Mouse (Mus musculus) naive thymus-derived CD4-positive, alpha-beta T cell, adult 2 months (primary cell): ENCODE measurements around the gene Dcdc2b.

ENCODE experiments used
- DNase-seq: peaks from one replicate; pipeline ENCODE4 v3.0.0-alpha.2; 2011; ENCODE audit warnings: low read depth

The Dcdc2b gene

DNA sequence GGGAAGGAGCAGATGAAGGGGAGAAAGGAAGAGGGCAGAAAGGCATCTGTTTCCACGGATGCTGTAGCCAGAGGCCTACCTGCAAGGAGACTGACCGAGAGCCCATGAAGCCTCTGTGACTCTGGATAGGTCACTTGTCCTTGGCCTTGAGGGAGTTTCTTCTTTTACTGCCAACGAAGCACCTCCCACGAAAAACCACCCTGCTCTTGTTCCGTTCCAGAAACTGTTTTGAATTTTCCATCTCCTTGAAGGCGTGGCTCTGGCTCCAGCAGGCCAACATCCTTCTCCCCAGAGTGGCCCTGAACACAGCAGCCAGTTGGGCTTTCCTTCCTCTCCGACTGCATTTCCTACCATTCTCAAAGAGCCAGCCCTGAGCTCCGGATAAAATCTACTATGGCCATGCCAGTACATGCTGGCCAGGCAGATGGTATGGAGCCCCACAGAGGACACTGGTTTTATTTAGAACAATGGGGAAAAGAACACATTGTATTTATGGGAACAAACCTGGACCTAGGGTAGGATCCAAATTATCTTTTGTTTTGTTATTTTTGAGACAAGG is 7.3 kb upstream of the Dcdc2b start:
- no peak for DNase-seq

DNA sequence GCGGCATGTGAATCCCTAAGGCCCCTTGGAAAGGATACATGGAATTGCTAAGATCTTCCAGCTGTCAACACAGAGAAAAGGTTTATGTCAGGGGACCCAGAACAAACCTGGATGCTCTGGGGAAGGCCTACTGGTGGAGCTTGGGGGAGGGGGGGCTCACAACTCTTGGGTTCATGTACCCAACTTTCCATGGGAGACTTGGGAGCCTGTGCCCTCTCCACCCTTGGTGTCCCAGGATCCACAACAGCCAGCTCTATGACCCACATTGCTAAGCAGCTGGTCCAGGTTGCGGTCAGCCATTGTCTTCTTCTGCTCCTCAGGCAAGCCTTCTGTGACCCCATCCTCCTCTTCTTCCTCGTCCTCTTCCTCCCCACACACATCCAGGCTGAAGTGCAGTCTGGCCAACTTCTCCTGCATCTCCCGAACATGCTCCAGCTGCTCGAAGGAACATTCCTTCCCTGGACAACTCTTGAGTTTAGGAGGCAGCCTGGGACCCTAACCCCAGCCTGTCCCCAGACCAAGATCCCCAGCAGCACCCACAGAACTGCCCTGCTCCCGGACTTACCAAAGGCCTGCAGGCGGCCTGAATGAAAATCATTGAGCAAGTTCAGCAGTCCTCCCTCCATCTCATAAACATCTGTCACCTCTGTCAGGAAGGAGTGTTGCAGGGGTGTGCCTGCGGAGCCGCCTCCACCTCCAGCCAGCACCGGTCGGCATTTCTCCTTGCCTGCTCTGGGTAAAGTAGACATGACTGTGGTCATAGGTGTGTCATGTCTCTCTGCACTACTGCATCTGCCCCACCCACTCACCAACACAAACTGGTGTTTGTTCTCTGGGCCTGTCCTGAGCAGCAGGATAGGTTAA is 6.6 kb upstream of the Dcdc2b start:
- no peak for DNase-seq

DNA sequence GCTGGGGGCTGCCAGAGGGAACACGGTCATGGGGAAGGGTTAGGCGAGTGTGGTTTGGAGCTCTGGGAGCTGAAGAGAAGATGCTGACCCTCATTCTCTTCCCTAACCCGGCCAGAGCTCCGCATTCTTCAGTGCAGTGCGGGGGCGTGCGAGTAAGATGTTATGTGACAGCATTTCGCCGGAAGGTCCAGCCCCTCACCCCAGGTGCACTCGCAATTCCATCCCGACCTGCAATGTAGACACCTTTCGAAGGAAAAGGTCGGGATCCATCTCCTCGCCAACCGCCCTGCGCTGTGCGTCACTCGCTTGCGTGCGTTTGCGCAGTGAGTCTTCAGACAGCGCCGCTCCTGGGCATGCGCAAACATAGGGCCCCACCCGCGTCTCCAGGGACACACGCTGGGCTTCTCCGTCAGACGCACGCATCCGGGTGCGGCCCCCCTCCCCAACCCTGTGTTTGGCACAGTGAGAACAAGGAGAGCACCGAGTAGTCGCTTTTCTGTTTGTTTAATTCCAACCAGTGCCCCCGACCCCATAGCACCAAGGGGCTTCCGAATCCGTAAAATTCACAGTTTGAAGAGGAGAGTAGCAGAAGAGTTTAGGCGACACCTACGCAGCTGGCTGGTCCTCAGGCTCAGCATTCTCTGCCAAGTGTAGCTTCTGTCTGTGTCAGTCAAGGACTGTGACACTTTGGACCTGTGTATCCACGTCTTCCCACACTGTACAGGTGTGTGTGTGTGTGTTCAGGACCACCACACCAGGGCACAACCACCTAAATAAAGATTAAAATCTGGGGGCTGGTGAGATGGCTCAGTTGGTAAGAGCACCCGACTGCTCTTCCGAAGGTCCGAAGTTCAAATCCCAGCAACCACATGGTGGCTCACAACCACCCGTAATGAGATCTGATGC is 5.0 kb upstream of the Dcdc2b start, which contains the start of gene Iqcc:
TSS of gene Iqcc (minus strand) at position 314 of the 906 bp plus-strand sequence.
- peak; percentile 96 for DNase-seq

DNA sequence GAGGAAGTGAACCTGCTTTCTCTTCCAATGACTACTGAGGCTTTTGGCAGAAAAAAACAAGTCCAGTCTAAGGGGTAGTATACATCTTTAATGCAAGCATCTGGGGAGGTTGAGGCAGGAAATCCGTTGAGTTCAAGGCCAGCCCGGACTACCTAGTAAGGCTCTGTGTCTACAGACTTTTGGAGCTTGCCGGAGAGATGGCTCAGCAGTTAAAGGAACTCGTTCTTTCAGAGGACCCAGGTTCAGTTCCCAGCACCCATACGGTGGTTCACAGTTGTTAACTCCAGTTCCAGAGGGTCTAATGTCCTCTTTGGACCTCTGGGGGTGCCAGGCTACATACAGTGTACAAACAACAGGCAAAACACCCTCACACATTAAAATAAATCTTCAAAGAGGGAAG is 4.0 kb upstream of the Dcdc2b start:
- no peak for DNase-seq

DNA sequence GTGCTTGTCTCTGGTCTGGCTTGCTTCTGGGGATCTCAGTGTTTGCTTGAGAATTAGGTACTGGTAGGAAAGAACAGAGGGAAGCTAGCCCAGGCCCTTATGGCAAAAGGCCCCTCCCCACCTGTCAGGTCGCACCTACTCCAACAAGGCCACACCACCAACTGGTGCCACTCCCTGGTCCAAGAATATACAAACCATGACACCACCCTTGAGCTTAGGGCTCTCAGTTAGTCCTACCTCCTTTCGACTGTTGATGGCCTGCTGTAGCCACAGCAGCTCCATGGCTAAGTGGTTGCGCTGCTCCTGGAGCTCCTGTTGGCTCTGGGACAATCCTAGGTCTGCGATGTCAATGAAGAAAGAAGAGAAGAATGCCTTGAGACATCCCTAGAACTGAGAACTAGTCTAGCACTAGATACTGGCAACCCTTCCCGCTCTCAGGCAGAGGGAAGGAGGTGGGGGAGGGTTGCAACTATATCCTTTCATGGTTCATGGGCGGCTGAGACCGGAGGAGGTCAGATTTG is 3.1 kb upstream of the Dcdc2b start:
- no peak for DNase-seq

DNA sequence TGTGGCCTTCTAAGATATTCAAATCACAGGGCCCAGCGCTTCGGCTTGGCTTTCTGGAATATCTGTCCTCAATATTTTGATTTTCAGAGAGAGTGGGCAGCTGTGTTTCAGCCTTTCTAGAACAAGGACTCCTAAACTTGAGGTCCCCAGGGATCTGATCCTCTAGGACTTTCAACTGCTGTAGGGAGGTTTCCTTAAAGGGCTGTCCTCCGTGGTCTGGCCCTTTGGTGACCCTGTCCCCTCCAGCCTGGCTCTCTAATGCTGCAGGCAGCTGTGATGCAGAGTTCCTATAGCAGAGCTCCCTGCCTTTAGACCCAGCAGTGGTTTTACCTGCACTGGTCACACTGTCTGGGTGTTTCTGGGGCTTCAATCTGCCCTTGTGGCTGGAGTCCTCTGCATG is 2.6 kb upstream of the Dcdc2b start:
- DNase-seq: no peak

DNA sequence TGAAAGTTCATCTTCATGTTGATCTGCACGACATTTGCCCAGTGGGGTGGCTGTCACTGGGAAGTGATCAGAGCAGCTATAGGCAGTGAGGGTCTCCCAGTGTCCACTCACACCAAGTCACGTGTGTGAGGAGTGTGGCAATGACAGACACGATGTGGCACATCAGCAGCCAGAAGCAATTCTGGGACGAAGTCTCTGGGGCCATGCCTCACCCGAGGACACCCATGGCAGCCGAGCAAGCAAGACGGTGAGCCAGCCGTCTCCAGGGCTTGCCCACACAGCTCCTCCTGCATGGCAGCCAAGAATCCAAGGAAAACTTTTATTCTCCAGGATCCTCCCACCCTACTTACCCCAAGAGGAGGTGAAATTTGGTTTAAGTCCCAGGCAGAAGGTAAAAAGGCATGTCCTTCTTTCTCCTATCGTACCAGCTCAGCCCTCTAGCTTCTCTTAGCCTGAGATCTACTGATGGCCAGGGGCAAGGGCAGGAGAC is 1.8 kb upstream of the Dcdc2b start:
- no peak for DNase-seq

DNA sequence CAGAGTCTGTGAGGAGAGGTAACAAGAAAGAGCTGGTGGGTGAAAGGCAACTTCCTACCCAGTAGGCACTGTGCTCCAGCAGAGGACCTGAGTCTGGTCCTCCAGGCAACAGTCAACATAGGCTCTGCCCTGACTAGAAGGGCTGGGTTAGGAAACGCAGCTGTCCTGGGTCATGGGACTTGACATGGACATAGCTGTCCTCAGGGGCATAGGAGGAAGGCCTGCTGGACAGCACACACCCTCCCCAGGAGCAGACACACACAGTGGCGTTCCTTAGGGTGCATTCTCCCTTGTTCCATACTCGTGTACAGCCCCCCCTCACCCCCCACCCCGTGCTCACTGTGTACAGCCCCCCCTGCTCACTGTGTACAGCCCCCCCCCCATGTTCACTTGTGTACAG is 3.6 kb downstream of the Dcdc2b start:
- no peak for DNase-seq

DNA sequence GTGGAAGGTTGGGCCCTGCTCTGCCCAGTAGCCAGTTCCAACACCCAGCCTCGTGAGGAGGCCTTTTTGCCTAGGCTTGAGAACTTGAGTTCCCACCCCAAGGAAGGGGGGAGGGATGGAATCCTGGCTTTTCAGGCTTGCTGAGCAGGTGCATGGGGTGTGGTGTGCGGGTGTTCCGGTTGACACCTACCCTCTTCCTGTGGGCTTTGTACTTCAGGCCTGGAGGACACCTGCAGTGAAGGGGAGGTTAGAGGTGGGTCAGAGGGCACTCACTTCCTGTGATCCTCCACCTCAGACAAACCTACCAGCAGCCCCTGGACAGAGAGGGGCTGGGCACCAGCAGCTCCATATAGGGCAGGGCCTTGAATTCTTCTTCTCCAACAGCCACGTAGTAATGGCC is 4.0 kb downstream of the Dcdc2b start:
- DNase-seq: peak; percentile 61

DNA sequence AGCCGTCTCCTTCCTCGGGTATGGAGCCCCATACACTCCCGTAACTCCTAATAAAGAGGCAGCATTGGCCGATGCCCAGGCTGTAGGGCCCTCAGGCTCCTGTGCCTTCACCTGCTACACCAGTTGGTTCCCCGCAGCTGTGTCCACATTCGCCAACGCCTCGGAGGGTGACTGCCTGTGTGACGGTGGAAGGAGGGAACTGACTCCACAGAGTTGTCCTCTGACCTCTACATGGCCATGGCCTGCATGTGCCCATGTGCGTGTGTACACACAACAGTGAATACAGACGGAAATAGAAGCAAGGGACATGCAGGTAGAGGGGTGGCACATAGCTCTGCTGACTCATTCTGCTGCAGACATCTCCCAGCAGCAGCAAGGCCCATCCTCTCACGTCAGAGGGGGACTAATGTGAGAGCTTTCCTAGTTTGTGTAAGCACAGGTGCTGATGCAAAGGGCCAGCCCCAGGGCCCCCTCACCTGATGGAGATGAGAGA is 4.9 kb downstream of the Dcdc2b start:
- no peak for DNase-seq

DNA sequence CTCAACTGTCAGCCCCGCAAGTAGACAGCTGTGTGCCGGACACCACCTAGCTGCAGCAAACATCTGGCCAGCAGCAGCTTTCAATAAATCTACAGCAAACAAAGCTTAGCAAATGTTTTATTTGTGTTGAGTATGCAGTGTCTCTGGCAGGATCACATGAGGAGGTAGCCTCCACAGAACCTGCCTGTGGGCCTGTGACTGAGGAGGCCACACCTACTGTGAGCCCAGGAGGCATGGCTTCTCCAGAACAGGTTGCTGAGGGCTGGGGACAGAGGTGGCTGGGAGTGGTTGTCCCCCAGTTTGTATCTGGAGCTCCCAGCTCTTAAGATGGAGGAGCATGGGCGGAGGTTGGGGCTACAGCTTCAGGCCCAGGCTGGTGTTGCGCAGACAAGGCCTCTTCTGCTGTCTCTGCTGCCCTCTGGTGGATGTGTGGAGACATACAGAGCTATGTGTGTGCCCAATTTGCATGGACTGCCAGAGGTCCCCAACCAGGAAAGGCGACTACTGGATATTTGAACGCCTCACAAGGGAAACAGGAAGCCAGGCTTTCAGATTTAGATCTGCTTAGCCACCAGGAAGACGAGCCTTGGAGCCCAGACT is 5.5 kb downstream of the Dcdc2b start:
- peak; percentile 92 for DNase-seq

DNA sequence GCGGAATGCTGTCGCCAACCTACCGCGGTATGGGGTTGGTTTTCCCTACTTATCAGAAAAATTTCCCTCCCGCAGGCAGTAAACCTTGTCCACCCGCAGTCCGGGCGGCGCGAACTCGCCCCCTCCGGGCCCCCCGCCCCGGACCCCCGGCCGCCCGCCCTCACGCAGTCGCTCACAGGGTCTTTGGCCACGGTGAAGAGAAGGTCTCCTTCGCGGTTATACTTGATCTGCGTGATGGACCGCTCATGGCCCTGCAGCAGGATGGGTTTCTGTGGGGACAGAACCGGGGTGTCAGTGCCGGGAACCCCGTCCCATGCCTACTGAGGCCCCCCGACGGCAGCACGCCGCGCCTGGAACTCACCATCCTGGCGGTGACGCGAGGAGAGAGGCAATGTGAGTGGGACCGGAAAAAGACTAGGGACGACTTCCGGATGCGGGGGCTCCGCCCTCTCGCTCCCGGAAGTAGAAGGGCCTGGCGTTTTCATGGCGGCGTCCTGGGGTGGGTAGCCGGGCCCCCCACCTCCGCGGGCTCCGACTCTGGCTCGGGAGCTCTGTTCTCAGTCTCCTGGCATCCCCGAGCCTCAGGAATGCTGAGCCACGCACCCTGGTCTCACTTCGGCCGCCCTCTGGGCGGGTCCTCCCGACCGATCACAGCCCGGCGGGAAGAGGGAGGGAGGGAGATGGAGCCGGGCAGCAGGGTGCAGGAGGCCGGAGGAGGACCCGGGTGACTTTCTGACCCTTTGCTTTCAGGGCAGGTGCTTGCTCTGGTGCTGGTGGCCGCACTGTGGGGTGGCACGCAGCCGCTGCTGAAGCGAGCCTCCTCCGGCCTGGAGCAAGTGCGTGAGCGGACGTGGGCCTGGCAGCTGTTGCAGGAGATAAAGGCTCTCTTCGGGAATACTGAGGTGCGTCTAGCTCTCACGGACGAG is 13.6 kb downstream of the Dcdc2b start, which contains the start of the genes Eif3i and Tmem234:
TSS of gene Eif3i (minus strand) at position 416 of the 926 bp plus-strand sequence.
TSS of gene Tmem234 (plus strand) at position 436 of the 926 bp plus-strand sequence.
- peak; percentile 88 for DNase-seq

DNA sequence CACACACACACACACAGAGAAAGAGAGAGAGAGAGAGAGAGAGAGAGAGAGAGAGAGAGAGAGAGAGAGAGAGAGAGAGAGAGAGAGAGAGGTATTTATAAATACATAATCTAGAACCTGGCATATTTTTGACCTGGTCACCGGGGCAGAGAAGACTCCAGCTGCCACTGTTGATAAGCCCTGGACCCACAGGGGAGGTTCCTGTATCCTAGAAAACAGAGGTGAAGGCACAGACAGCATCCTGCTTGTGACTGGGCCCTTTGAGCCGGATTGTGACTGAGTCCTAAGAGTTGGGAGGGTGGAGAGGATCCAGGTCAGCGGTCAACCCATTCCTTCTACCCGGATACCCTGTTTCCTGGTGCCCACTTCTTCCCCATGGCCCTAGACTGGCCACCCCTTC is 25.2 kb downstream of the Dcdc2b start:
- no peak for DNase-seq

DNA sequence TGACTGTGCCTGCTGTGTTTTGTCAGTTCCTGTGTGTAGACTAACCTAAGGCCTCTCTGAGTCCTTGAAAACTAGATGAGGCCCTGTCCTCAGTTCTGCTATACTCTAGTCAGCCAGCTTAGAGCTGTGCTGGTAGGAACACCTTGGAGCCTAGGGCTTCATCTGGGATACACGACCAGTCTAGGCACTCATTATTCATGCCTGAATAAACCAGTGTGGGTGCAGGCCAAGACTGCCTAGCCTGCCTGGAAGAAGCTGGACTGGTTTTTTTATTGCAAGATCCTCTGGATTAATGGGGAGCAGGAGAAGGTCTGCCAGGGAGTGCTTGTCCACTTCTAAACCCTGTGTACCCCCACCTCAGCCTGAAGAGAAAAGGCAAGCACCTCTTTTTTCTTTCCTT is 27.1 kb downstream of the Dcdc2b start:
- no peak for DNase-seq

DNA sequence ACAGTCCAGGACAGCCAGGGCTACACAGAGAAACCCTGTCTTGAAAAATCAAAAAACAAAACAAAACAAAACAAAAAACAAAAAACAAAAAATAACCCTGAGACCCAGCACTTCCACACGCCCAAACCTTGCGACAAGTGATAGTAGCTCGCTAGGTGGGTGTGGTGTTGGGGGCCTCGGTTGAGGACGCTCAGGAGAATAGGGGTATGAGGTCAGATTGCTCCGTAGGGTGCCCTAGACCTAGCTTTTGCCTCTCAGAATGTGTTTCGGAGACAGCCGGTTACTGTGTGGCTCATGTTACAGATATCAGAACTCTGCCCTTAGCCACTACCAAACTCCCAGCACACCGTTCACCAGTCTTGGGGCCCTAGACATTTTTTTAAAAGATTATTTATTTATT is 28.3 kb downstream of the Dcdc2b start:
- DNase-seq: no peak

DNA sequence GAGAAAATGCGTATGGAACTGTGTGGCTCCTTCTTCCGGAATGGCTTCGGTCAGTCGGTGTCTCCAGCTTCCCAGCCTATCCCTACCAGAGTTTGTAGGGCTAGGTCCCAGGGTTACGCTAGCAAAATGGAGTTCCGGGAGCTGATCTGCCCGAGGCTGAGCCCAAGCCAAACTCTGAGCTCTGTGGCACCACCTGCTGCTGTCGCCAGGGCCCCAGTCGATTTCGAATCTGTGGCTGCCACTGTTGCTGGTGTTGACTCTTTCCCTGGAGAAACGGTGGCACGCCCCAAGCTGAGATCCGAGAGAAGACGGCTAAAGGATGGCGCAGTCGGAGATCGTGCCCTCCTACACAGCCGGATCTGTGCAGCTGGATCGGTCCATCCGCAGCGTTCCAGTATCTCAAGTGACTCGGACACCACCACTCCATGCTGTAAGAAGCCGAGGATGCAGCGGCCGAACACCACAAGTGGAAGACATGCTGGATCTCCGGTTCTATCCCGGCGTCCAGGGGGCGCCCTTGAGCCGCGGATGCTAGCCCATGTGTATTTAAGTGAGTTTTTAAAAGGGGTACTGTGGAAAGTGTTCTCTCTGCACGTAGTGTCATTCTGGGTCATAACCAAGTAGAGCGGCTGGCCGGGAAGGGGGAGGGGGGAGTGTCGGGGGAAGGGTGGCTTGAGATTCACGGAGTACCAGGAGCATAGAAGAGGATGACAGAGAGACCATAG is 29.0 kb downstream of the Dcdc2b start:
- DNase-seq: peak; percentile 94

DNA sequence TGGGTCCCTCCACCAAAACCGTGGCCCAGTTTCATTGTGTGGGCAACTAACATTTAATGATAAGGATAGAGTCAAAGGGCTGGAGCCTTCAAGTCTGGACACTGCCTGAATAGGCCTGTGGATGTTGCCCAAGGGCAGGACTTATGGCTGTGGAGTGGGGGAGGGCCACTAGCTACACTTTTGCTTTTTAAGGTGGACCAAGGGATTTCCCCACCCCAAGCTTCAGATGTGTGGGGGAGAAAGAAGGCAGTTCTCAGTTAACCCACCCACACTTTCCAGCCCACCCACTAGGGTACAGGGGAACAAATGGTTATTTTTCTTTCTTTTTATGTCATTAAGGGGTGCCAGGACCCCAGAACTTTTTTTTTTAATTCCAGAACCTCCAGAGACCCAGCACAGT is 29.7 kb downstream of the Dcdc2b start:
- DNase-seq: peak; percentile 37

DNA sequence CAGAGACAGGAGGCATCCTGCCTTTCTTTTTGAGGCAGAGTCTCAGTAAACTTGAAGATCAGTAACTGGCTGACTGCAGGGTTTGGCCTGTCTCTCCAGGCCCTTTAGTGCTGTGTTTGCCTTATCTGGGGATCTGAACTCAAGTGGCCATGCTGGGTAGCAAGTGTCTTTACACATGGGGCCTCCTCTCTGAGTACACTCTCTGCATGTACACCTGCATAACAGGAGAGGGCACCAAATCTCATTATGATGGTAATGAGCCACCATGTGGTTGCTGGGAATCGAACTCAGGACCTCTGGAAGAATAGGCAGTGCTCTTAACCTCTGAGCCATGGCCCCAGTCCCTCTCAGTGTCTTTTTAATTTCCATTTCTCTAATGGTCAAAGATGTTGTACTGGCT is 31.8 kb downstream of the Dcdc2b start:
- no peak for DNase-seq

DNA sequence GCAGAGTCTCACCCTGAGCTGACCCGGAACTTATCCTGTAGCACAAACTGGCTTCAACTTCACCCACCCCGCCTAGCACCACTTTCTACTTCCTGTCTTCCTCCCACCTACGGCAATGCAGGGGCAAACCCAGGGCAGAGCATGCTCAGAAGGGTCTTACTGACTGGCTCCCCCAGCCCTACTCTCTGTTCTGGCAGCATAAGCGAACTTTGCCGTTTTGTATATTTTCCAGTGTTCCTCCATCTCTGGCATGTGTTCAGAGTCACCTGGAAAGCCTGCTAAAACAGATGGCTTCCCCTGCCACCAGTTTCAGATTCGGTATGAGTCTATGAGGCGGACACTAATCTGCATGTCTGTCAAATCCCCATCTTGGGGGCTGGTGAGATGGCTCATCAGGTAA is 33.7 kb downstream of the Dcdc2b start:
- DNase-seq: peak; percentile 56

DNA sequence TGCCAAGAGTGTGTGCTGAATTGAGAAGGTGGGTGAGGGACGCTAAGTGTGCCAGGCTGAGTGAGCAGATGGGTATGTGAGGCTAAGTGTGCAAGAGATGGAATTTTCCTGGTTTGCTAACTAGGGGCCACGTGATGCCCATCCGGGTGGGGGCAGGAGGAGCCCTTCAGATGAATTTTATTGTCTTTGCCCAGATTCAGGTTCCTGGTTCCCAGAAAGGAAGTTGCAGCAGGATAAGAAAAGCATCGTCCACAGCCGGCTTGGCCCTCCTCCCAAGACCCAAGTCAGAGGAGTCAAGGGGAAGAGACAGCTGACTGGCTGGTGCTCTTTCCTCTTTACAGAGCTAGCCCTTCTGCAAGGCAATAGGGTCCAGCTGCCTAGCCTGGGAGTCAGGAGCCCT is 35.6 kb downstream of the Dcdc2b start, which contains the start of gene Fam167b:
TSS of gene Fam167b (minus strand) at position 84 of the 400 bp plus-strand sequence.
- DNase-seq: no peak
